In the genomic region with DNA sequence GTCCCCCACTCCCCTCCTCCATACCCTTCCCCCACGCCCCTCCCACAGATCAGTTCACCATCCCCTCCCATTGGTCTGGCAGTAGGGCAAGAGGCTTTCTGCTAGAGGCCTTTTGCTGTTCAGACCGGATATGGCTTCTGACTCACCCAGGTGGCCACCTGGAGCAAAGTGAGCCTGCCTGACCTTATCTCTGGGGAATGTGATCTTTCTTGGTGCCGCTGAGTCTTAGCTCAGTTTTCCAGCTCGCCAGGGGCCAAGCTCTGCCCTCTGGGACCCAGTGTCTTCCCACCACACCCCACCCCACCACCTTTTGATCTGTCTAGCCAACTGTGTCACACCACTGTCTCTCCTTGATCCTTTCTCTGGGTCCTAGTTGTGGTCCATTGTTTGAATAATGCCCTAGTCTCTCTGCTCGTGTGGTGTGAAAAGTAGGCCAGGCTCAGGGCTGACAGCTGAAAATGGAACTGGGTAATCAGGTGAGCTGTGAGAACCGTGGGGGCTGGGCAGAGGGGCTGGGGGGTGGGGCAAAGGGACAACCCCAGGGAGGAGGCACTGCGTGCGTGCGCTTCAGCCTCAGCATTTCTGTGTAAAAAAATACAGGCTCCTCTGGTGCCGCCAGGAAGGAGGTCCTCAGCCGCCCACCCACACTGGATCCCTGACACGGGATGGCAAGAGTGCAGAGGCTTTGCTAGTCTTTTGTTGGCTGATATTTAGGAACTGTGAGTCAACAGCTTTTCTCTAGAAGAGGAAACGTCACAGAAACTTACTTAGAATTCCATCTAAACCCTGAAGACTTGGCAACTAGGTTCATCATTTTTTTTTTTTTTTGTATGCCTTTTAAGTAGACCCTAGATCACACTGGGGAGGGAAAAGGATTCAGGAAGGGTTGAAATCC, we compare ENCODE assay signal across 13 mouse cellular contexts. TPM values are rescaled to one million over a fixed set of nuclear protein-coding genes. Genes with fewer than 3 reads are reported as not detected.
A peak's percentile ranks its signal among the peaks of the same experiment; 100 is the strongest.
DNase-seq lines count a peak whose midpoint lies in the region; ATAC-seq lines count a peak whose summit lies in the region.
"Had no signal": no experiment of that assay in that cellular context is flagged by ENCODE, and none has a peak within 500 bp of the region (broad histone marks: within the 10 kb centered on the region; RNA-seq: fewer than 3 reads in every experiment).

No protein-coding gene starts in this region.

- no peak for ATAC-seq in forebrain, embryonic 15.5 days (replicated peaks)
- no peak for ATAC-seq in midbrain, embryonic 11.5 days (ENCODE audit: low FRiP score)

- H3K4me2 ChIP-seq in forebrain, embryonic 15.5 days (replicated peaks), result no peak overlapping the region
- no peak overlapping the region for H3K4me2 ChIP-seq in midbrain, embryonic 11.5 days
- H3K4me2 ChIP-seq: heart, embryonic 13.5 days had no signal

- no peak overlapping the region for H3K9ac ChIP-seq in forebrain, embryonic 15.5 days (replicated peaks)
- H3K9ac ChIP-seq in midbrain, embryonic 11.5 days (ENCODE audit: low read length), result no peak overlapping the region
- H3K9ac ChIP-seq: heart, embryonic 13.5 days had no signal

- peaks cover 58% of the 10 kb centered on the region for H3K36me3 ChIP-seq in forebrain, embryonic 10.5 days (replicated peaks)
- H3K36me3 ChIP-seq in forebrain, embryonic 15.5 days, result peaks cover 28% of the 10 kb centered on the region
- H3K36me3 ChIP-seq in midbrain, embryonic 10.5 days, result peaks cover 40% of the 10 kb centered on the region
- H3K36me3 ChIP-seq in midbrain, embryonic 11.5 days (ENCODE audit: control insufficient read depth, insufficient read depth, low read length), result 0 out of 2 replicates have a peak, but pooled peaks cover 4% of the 10 kb centered on the region
- H3K36me3 ChIP-seq in embryonic facial prominence, embryonic 10.5 days (replicated peaks), result peaks cover 66% of the 10 kb centered on the region

- H3K27me3 ChIP-seq in forebrain, embryonic 10.5 days (ENCODE audit: poor library complexity, severe bottlenecking), result no peaks in the 10 kb centered on the region
- H3K27me3 ChIP-seq in forebrain, embryonic 15.5 days, result no peaks in the 10 kb centered on the region
- H3K27me3 ChIP-seq in midbrain, embryonic 10.5 days (ENCODE audit: low read depth, poor library complexity, severe bottlenecking), result no peaks in the 10 kb centered on the region
- no peaks in the 10 kb centered on the region for H3K27me3 ChIP-seq in midbrain, embryonic 11.5 days (ENCODE audit: control insufficient read depth, insufficient read depth, low read length)
- H3K27me3 ChIP-seq in embryonic facial prominence, embryonic 10.5 days (replicated peaks; ENCODE audit: low read depth, poor library complexity, severe bottlenecking), result no peaks in the 10 kb centered on the region
- H3K27me3 ChIP-seq: heart, embryonic 13.5 days had no signal

- 32% methylated on average over 13 of the region's 13 CpGs for WGBS in forebrain, embryonic 10.5 days
- 42% methylated on average over 13 of the region's 13 CpGs for WGBS in forebrain, embryonic 15.5 days
- WGBS in midbrain, embryonic 10.5 days, result 37% methylated on average over 13 of the region's 13 CpGs
- 38% methylated on average over 13 of the region's 13 CpGs for WGBS in midbrain, embryonic 11.5 days
- WGBS in embryonic facial prominence, embryonic 10.5 days, result 37% methylated on average over 13 of the region's 13 CpGs

- peak overlapping the region; percentile 51; the same call in 1 of the 2 replicates for H3K27ac ChIP-seq in forebrain, embryonic 10.5 days
- H3K27ac ChIP-seq in forebrain, embryonic 15.5 days (replicated peaks), result no peak overlapping the region
- peak overlapping the region; percentile 55 for H3K27ac ChIP-seq in midbrain, embryonic 10.5 days (replicated peaks)
- H3K27ac ChIP-seq in midbrain, embryonic 11.5 days (ENCODE audit: low read depth, low read length), result no peak overlapping the region
- H3K27ac ChIP-seq in embryonic facial prominence, embryonic 10.5 days (replicated peaks), result peak overlapping the region; percentile 52
- H3K27ac ChIP-seq: heart, embryonic 13.5 days had no signal

- H3K4me1 ChIP-seq in forebrain, embryonic 10.5 days, result peaks cover 20% of the 10 kb centered on the region
- no peaks in the 10 kb centered on the region for H3K4me1 ChIP-seq in forebrain, embryonic 15.5 days
- H3K4me1 ChIP-seq in midbrain, embryonic 10.5 days, result peaks cover 9% of the 10 kb centered on the region
- H3K4me1 ChIP-seq in midbrain, embryonic 11.5 days (ENCODE audit: control insufficient read depth, insufficient read depth, low read length), result no peaks in the 10 kb centered on the region
- peaks cover 26% of the 10 kb centered on the region for H3K4me1 ChIP-seq in embryonic facial prominence, embryonic 10.5 days

- no peaks in the 10 kb centered on the region for H3K9me3 ChIP-seq in forebrain, embryonic 10.5 days
- H3K9me3 ChIP-seq in forebrain, embryonic 15.5 days, result no peaks in the 10 kb centered on the region
- no peaks in the 10 kb centered on the region for H3K9me3 ChIP-seq in midbrain, embryonic 10.5 days (replicated peaks)
- H3K9me3 ChIP-seq in midbrain, embryonic 11.5 days (ENCODE audit: control insufficient read depth, low read length), result no peaks in the 10 kb centered on the region
- H3K9me3 ChIP-seq in embryonic facial prominence, embryonic 10.5 days, result no peaks in the 10 kb centered on the region
- H3K9me3 ChIP-seq: heart, embryonic 13.5 days had no signal

- DNase-seq in forebrain, embryonic 10.5 days (ENCODE audit: extremely low spot score, low spot score), result no peak
- DNase-seq in midbrain, embryonic 10.5 days (ENCODE audit: low spot score), result no peak
- DNase-seq in midbrain, embryonic 11.5 days (ENCODE audit: low spot score, missing footprints), result no peak
- no peak for DNase-seq in embryonic facial prominence, embryonic 10.5 days (ENCODE audit: low spot score)
- DNase-seq in retina, postnatal 1 day, result peak; percentile 76
- DNase-seq in kidney, postnatal 4 days, result no peak
- DNase-seq in layer of hippocampus, postnatal 14 days (ENCODE audit: low spot score in 2 of 2), result no peak
- DNase-seq: adrenal gland, postnatal 36 days; cerebellum, adult 11 months; gastrocnemius, postnatal 14 days; lung, adult 2 months had no signal

- H3K4me3 ChIP-seq in forebrain, embryonic 10.5 days, result no peak overlapping the region
- no peak overlapping the region for H3K4me3 ChIP-seq in forebrain, embryonic 15.5 days
- H3K4me3 ChIP-seq in midbrain, embryonic 10.5 days, result no peak overlapping the region
- no peak overlapping the region for H3K4me3 ChIP-seq in midbrain, embryonic 11.5 days (ENCODE audit: low read depth, low read length)
- no peak overlapping the region for H3K4me3 ChIP-seq in embryonic facial prominence, embryonic 10.5 days
- H3K4me3 ChIP-seq: heart, embryonic 13.5 days had no signal

RNA-seq across cellular contexts. Expression of gene Pex26, which starts 10.8 kb away (rescaled TPM):
- 8.0 and 10.3 TPM in 2 replicates for polyA plus RNA-seq in forebrain, embryonic 10.5 days (2016; fragmentation: Nextera tagmentation; extraction: Ambion mirVana)
- polyA plus RNA-seq in forebrain, embryonic 15.5 days (2015; fragmentation: Nextera tagmentation; extraction: Ambion mirVana), result 14.2 and 15.7 TPM in 2 replicates
- 8.5 and 8.8 TPM in 2 replicates for polyA plus RNA-seq in midbrain, embryonic 10.5 days (2016; fragmentation: Nextera tagmentation; extraction: Ambion mirVana)
- 5.7 and 5.8 TPM in 2 replicates for polyA plus RNA-seq in midbrain, embryonic 11.5 days (2014; fragmentation: Nextera tagmentation; extraction: Ambion mirVana)
- polyA plus RNA-seq in embryonic facial prominence, embryonic 10.5 days (2016; fragmentation: Nextera tagmentation; extraction: Ambion mirVana), result 10.9 and 11.5 TPM in 2 replicates
- total RNA-seq in layer of hippocampus, postnatal 14 days (2021), result 10 to 100 TPM; 11.2 to 12.0 TPM

RNA-seq across cellular contexts. Expression of gene Tuba8, which starts 16.2 kb away (rescaled TPM):
- polyA plus RNA-seq in forebrain, embryonic 10.5 days (2016; fragmentation: Nextera tagmentation; extraction: Ambion mirVana), result 0.40 and 0.54 TPM in 2 replicates
- polyA plus RNA-seq in forebrain, embryonic 15.5 days (2015; fragmentation: Nextera tagmentation; extraction: Ambion mirVana), result 0.13 and 0.19 TPM in 2 replicates
- 0.22 and 0.36 TPM in 2 replicates for polyA plus RNA-seq in midbrain, embryonic 10.5 days (2016; fragmentation: Nextera tagmentation; extraction: Ambion mirVana)
- polyA plus RNA-seq in midbrain, embryonic 11.5 days (2014; fragmentation: Nextera tagmentation; extraction: Ambion mirVana), result 0.25 and 0.51 TPM in 2 replicates
- polyA plus RNA-seq in embryonic facial prominence, embryonic 10.5 days (2016; fragmentation: Nextera tagmentation; extraction: Ambion mirVana), result 0.41 and 0.60 TPM in 2 replicates
- total RNA-seq in layer of hippocampus, postnatal 14 days (2021), result 1 to 10 TPM; 5.4 to 5.5 TPM

RNA-seq across cellular contexts. Expression of gene Usp18, which starts 51.4 kb away (rescaled TPM):
- polyA plus RNA-seq in forebrain, embryonic 10.5 days (2016; fragmentation: Nextera tagmentation; extraction: Ambion mirVana), result 0.26 and 0.75 TPM in 2 replicates
- 0.64 and 0.92 TPM in 2 replicates for polyA plus RNA-seq in forebrain, embryonic 15.5 days (2015; fragmentation: Nextera tagmentation; extraction: Ambion mirVana)
- polyA plus RNA-seq in midbrain, embryonic 10.5 days (2016; fragmentation: Nextera tagmentation; extraction: Ambion mirVana), result 0.38 and 0.94 TPM in 2 replicates
- polyA plus RNA-seq in midbrain, embryonic 11.5 days (2014; fragmentation: Nextera tagmentation; extraction: Ambion mirVana), result 0.77 and 1.0 TPM in 2 replicates
- polyA plus RNA-seq in embryonic facial prominence, embryonic 10.5 days (2016; fragmentation: Nextera tagmentation; extraction: Ambion mirVana), result 0.39 and 0.50 TPM in 2 replicates
- not detected for total RNA-seq in layer of hippocampus, postnatal 14 days (2021)

Comparison
In these comparisons a context has a peak if more than half of its experiments do, and no peak if none do; other contexts are left out.
1. H3K27ac ChIP-seq: peak in forebrain, embryonic 10.5 days (single experiment), midbrain, embryonic 10.5 days (single experiment) and embryonic facial prominence, embryonic 10.5 days (single experiment); none in forebrain, embryonic 15.5 days (single experiment) and midbrain, embryonic 11.5 days (single experiment).